Mouse (Mus musculus) thymus, adult 2 months (tissue): ENCODE measurements around the gene Gm4924.

Experiments
- CTCF ChIP-seq: fragments of 200-500 bp; IDR thresholded peaks from 2 replicates; pipeline ENCODE4 v1.5.1; 2012; ENCODE audit warnings: mild to moderate bottlenecking, control low read depth, low read length, moderate library complexity, borderline replicate concordance; ENCODE audit not compliant: control insufficient read depth, poor library complexity, insufficient read depth; ENCODE audit errors: extremely low read depth
- POLR2A ChIP-seq: fragments of 200-500 bp; IDR thresholded peaks from 2 replicates; pipeline ENCODE4 v1.6.1; 2012; ENCODE audit warnings: mild to moderate bottlenecking, low read length, control low read depth, moderate library complexity; ENCODE audit not compliant: control insufficient read depth, poor library complexity, insufficient read depth; ENCODE audit errors: extremely low read depth

- no peak for TF ChIP-seq CTCF
- TF ChIP-seq POLR2A, result no peak
Measured at GRCm38 (mm10) chr10:82409511-82409910, 55.5 kb downstream of the Gm4924 start.
